Mouse (Mus musculus): ENCODE data around the gene Rab11fip4.

GRCm38 (mm10) chr11:79679929-79680328 lies 88.9 kb downstream of the Rab11fip4 start:
- TF ChIP-seq POLR2A (IDR thresholded peaks at IDR 0.05; ENCODE audit: borderline replicate concordance, control insufficient read depth, low read depth, low read length): no peak
- no peak for TF ChIP-seq CTCF (IDR thresholded peaks at IDR 0.05; ENCODE audit: control insufficient read depth, insufficient read depth, low read length)
